Mouse (Mus musculus): ENCODE measurements around the gene Clptm1. TPM values are rescaled to one million over a fixed set of nuclear protein-coding genes. Genes with fewer than 3 reads are reported as not detected.
A peak's percentile ranks its signal among the peaks of the same experiment; 100 is the strongest.

The Clptm1 gene
- polyA plus RNA-seq, 1 experiment: 158 TPM

- TF ChIP-seq CTCF (IDR thresholded peaks at IDR 0.05; ENCODE audit: borderline replicate concordance, insufficient read depth, low read depth, low read length): peak; percentile 95
- no peak for TF ChIP-seq POLR2A (IDR thresholded peaks at IDR 0.05; ENCODE audit: borderline replicate concordance, insufficient read depth, low read length)
- H3K4me1 ChIP-seq (ENCODE audit: control insufficient read depth, insufficient read depth, low read length): peaks cover 3% of the 10 kb centered on the region
- WGBS: 1% methylated on average over 10 of the region's 10 CpGs
- peak; percentile 91 to 93 for DNase-seq
- peak overlapping the region; percentile 44 for H3K4me3 ChIP-seq (replicated peaks; ENCODE audit: insufficient read depth, low read depth, low read length)
- no peaks in the 10 kb centered on the region for H3K27me3 ChIP-seq (ENCODE audit: control insufficient read depth, insufficient read depth, low read length)
- peak overlapping the region; percentile 52 for H3K27ac ChIP-seq (ENCODE audit: insufficient read depth, low read length)
Observed at GRCm38 (mm10) chr7:19668947-19669721, 4.3 kb upstream of the Clptm1 start.

GRCm38 (mm10) chr7:19667434-19667833, 2.6 kb upstream of the Clptm1 start:
- peaks cover 8% of the 10 kb centered on the region; the same call in 1 of the 2 replicates for H3K4me1 ChIP-seq (ENCODE audit: control insufficient read depth, insufficient read depth, low read length)
- H3K27ac ChIP-seq (ENCODE audit: insufficient read depth, low read length): no peak overlapping the region
- WGBS: 77% methylated on average over 2 of the region's 2 CpGs
- no peak for DNase-seq
- no peak for TF ChIP-seq CTCF (IDR thresholded peaks at IDR 0.05; ENCODE audit: borderline replicate concordance, insufficient read depth, low read depth, low read length)
- no peak for TF ChIP-seq POLR2A (IDR thresholded peaks at IDR 0.05; ENCODE audit: borderline replicate concordance, insufficient read depth, low read length)
- H3K4me3 ChIP-seq (replicated peaks; ENCODE audit: insufficient read depth, low read depth, low read length): no peak overlapping the region
- H3K27me3 ChIP-seq (ENCODE audit: control insufficient read depth, insufficient read depth, low read length): no peaks in the 10 kb centered on the region

GRCm38 (mm10) chr7:19666750-19667149, 1.9 kb upstream of the Clptm1 start:
- Histone ChIP-seq H3K4me3 (replicated peaks; ENCODE audit: insufficient read depth, low read depth, low read length) (no peak overlapping the region), H3K27me3 (ENCODE audit: control insufficient read depth, insufficient read depth, low read length) (no peaks in the 10 kb centered on the region), H3K27ac (ENCODE audit: insufficient read depth, low read length) (no peak overlapping the region), H3K4me1 (ENCODE audit: control insufficient read depth, insufficient read depth, low read length) (peaks cover 12% of the 10 kb centered on the region; the same call in 1 of the 2 replicates)
- no peak for DNase-seq
- TF ChIP-seq POLR2A (IDR thresholded peaks at IDR 0.05; ENCODE audit: borderline replicate concordance, insufficient read depth, low read length) (no peak), CTCF (IDR thresholded peaks at IDR 0.05; ENCODE audit: borderline replicate concordance, insufficient read depth, low read depth, low read length) (no peak)
- 62% methylated on average over 3 of the region's 3 CpGs for WGBS

GRCm38 (mm10) chr7:19664455-19664954, 328 bp downstream of the Clptm1 start:
- under 1% methylated on average over 37 of the region's 37 CpGs for WGBS
- Histone ChIP-seq H3K27me3 (ENCODE audit: control insufficient read depth, insufficient read depth, low read length) (no peaks in the 10 kb centered on the region), H3K27ac (ENCODE audit: insufficient read depth, low read length) (0 out of 2 replicates have a peak overlapping the region, but pooled peaks have one; percentile 18), H3K4me1 (ENCODE audit: control insufficient read depth, insufficient read depth, low read length) (peaks cover 12% of the 10 kb centered on the region; the same call in 1 of the 2 replicates), H3K4me3 (replicated peaks; ENCODE audit: insufficient read depth, low read depth, low read length) (peak overlapping the region; percentile 86)
- no peak for DNase-seq
- no peak for TF ChIP-seq POLR2A (IDR thresholded peaks at IDR 0.05; ENCODE audit: borderline replicate concordance, insufficient read depth, low read length)
- no peak for TF ChIP-seq CTCF (IDR thresholded peaks at IDR 0.05; ENCODE audit: borderline replicate concordance, insufficient read depth, low read depth, low read length)

- TF ChIP-seq CTCF (IDR thresholded peaks at IDR 0.05; ENCODE audit: borderline replicate concordance, insufficient read depth, low read depth, low read length) (no peak), POLR2A (IDR thresholded peaks at IDR 0.05; ENCODE audit: borderline replicate concordance, insufficient read depth, low read length) (no peak)
- H3K27me3 ChIP-seq (ENCODE audit: control insufficient read depth, insufficient read depth, low read length): no peaks in the 10 kb centered on the region
- peak; percentile 20 to 30 for DNase-seq
- H3K27ac ChIP-seq (ENCODE audit: insufficient read depth, low read length): no peak overlapping the region
- peak overlapping the region; percentile 86 for H3K4me3 ChIP-seq (replicated peaks; ENCODE audit: insufficient read depth, low read depth, low read length)
- H3K4me1 ChIP-seq (ENCODE audit: control insufficient read depth, insufficient read depth, low read length): peaks cover 9% of the 10 kb centered on the region; the same call in 1 of the 2 replicates
- WGBS: 9% methylated on average over 8 of the region's 8 CpGs
Observed at GRCm38 (mm10) chr7:19663940-19664339, 893 bp downstream of the Clptm1 start.

GRCm38 (mm10) chr7:19652614-19653013, 12.2 kb downstream of the Clptm1 start:
- 85% methylated on average over 2 of the region's 2 CpGs for WGBS
- no peak for DNase-seq
- Histone ChIP-seq H3K27ac (ENCODE audit: insufficient read depth, low read length) (no peak overlapping the region), H3K4me3 (replicated peaks; ENCODE audit: insufficient read depth, low read depth, low read length) (no peak overlapping the region), H3K4me1 (ENCODE audit: control insufficient read depth, insufficient read depth, low read length) (peaks cover 4% of the 10 kb centered on the region), H3K27me3 (ENCODE audit: control insufficient read depth, insufficient read depth, low read length) (no peaks in the 10 kb centered on the region)
- TF ChIP-seq POLR2A (IDR thresholded peaks at IDR 0.05; ENCODE audit: borderline replicate concordance, insufficient read depth, low read length): no peak
- no peak for TF ChIP-seq CTCF (IDR thresholded peaks at IDR 0.05; ENCODE audit: borderline replicate concordance, insufficient read depth, low read depth, low read length)

- TF ChIP-seq CTCF (IDR thresholded peaks at IDR 0.05; ENCODE audit: borderline replicate concordance, insufficient read depth, low read depth, low read length): no peak
- no peak for TF ChIP-seq POLR2A (IDR thresholded peaks at IDR 0.05; ENCODE audit: borderline replicate concordance, insufficient read depth, low read length)
- Histone ChIP-seq H3K27me3 (ENCODE audit: control insufficient read depth, insufficient read depth, low read length) (no peaks in the 10 kb centered on the region), H3K4me3 (replicated peaks; ENCODE audit: insufficient read depth, low read depth, low read length) (no peak overlapping the region), H3K27ac (ENCODE audit: insufficient read depth, low read length) (no peak overlapping the region), H3K4me1 (ENCODE audit: control insufficient read depth, insufficient read depth, low read length) (no peaks in the 10 kb centered on the region)
- WGBS: 90% methylated on average over 6 of the region's 6 CpGs
- no peak for DNase-seq
Observed at GRCm38 (mm10) chr7:19651063-19651786, 13.6 kb downstream of the Clptm1 start.

Data from cerebellum, adult 2 months (tissue).